Mouse (Mus musculus) CH12.LX (cell line): ENCODE measurements around the gene Sdccag8. TPM values are rescaled to one million over a fixed set of nuclear protein-coding genes. Genes with fewer than 3 reads are reported as not detected.

Experiments used
- DNase-seq: peaks from one replicate; pipeline ENCODE4 v3.0.0-alpha.2; 2013; ENCODE audit errors: extremely low read depth
- H3K27ac ChIP-seq: 2 replicates; pipeline ENCODE4 v1.5.1; 2012; ENCODE audit warnings: low read depth, mild to moderate bottlenecking, control low read depth, moderate library complexity; ENCODE audit not compliant: insufficient read depth
- H3K27me3 ChIP-seq: replicated peaks from 2 replicates; pipeline ENCODE3; 2012; ENCODE audit warnings: inconsistent platforms
- H3K36me3 ChIP-seq, 2 experiments: replicated peaks in 1 of 2; 2 replicates each; pipeline versions ENCODE3 to v1.6.1; 2012; ENCODE audit warnings: inconsistent platforms in 1 of 2, low read length in 1 of 2, mild to moderate bottlenecking in 1 of 2, mixed read lengths in 1 of 2, moderate library complexity in 1 of 2; ENCODE audit not compliant: control insufficient read depth in 1 of 2, insufficient read depth in 1 of 2
- H3K4me1 ChIP-seq, 2 experiments: 2 replicates each; pipeline ENCODE4 v1.6.1; 2012; ENCODE audit warnings: inconsistent platforms in 1 of 2, moderate library complexity in 1 of 2; ENCODE audit not compliant: insufficient read depth in 2 of 2, control insufficient read depth in 1 of 2
- H3K4me2 ChIP-seq: 2 replicates; pipeline ENCODE4 v1.6.1; 2012; ENCODE audit warnings: low read depth, mild to moderate bottlenecking, control low read depth; ENCODE audit not compliant: poor library complexity, insufficient read depth, severe bottlenecking
- H3K4me3 ChIP-seq, 3 experiments: fragments of 150-350 bp in 1 of 3; sonication (generic) in 1 of 3; replicated peaks in 1 of 3; 2 replicates each; pipeline versions ENCODE3 to v1.5.1; 2011 to 2012; ENCODE audit warnings: low read depth in 2 of 3, low read length in 2 of 3, mild to moderate bottlenecking in 2 of 3, moderate library complexity in 2 of 3, control low read depth in 1 of 3, improper control_type of control experiment in 1 of 3, inconsistent platforms in 1 of 3, mixed read lengths in 1 of 3; ENCODE audit not compliant: poor library complexity in 1 of 3
- H3K79me2 ChIP-seq: replicated peaks from 2 replicates; pipeline ENCODE4 v1.6.1; 2012; ENCODE audit warnings: mild to moderate bottlenecking, moderate library complexity; ENCODE audit not compliant: control insufficient read depth, poor library complexity, insufficient read depth, severe bottlenecking; ENCODE audit errors: extremely low read depth
- H3K9ac ChIP-seq: 2 replicates; pipeline ENCODE4 v1.6.1; 2012; ENCODE audit warnings: low read depth, mild to moderate bottlenecking, control low read depth, moderate library complexity; ENCODE audit not compliant: insufficient read depth
- H3K9me3 ChIP-seq: replicated peaks from 2 replicates; pipeline ENCODE3; 2012; ENCODE audit warnings: low read length, inconsistent platforms, mixed read lengths
- CHD1 ChIP-seq: IDR thresholded peaks from 2 replicates; pipeline ENCODE4 v1.6.1; 2012; ENCODE audit warnings: low read depth, low read length, improper control_type of control experiment, inconsistent platforms
- CHD2 ChIP-seq: IDR thresholded peaks from 2 replicates; pipeline ENCODE4 v1.6.1; 2011; ENCODE audit warnings: low read length, improper control_type of control experiment
- CTCF ChIP-seq, 2 experiments: IDR thresholded peaks in 1 of 2; conservative IDR thresholded peaks in 1 of 2; 2 replicates each; pipeline ENCODE4 v1.5.1; 2011 to 2012; ENCODE audit warnings: low read depth in 2 of 2, low read length in 2 of 2, improper control_type of control experiment in 1 of 2, inconsistent platforms in 1 of 2, mild to moderate bottlenecking in 1 of 2, moderate library complexity in 1 of 2
- E2F4 ChIP-seq: IDR thresholded peaks from 2 replicates; pipeline ENCODE4 v1.6.1; 2011; ENCODE audit warnings: low read depth, low read length, improper control_type of control experiment; ENCODE audit not compliant: insufficient replicate concordance
- GABPA ChIP-seq: IDR thresholded peaks from 2 replicates; pipeline ENCODE4 v1.6.1; 2012; ENCODE audit warnings: low read depth, low read length, improper control_type of control experiment, inconsistent platforms; ENCODE audit not compliant: insufficient replicate concordance
- HCFC1 ChIP-seq: IDR thresholded peaks from 2 replicates; pipeline ENCODE4 v1.6.1; 2012; ENCODE audit warnings: low read depth, mild to moderate bottlenecking, inconsistent platforms, low read length, improper control_type of control experiment
- MAX ChIP-seq: IDR thresholded peaks from 2 replicates; pipeline ENCODE4 v1.6.1; 2011; ENCODE audit warnings: low read length, improper control_type of control experiment
- MEF2A ChIP-seq: IDR thresholded peaks from 2 replicates; pipeline ENCODE4 v1.6.1; 2014; ENCODE audit warnings: low read depth, mild to moderate bottlenecking, inconsistent platforms, low read length, improper control_type of control experiment, borderline replicate concordance
- MYC ChIP-seq: IDR thresholded peaks from 2 replicates; pipeline ENCODE4 v1.6.1; 2011; ENCODE audit warnings: low read depth, mild to moderate bottlenecking, improper control_type of control experiment, low read length
- NELFE ChIP-seq: IDR thresholded peaks from 2 replicates; pipeline ENCODE4 v1.6.1; 2011; ENCODE audit warnings: low read depth, low read length, improper control_type of control experiment
- NRF1 ChIP-seq: IDR thresholded peaks from 2 replicates; pipeline ENCODE4 v1.6.1; 2014; ENCODE audit warnings: low read depth, mild to moderate bottlenecking, inconsistent platforms, low read length, improper control_type of control experiment, moderate library complexity
- POLR2A ChIP-seq: IDR thresholded peaks from 2 replicates; pipeline ENCODE4 v1.6.1; 2011; ENCODE audit warnings: low read depth, mild to moderate bottlenecking, improper control_type of control experiment, low read length
- POLR2AphosphoS2 ChIP-seq: IDR thresholded peaks from 2 replicates; pipeline ENCODE4 v1.6.1; 2011; ENCODE audit warnings: low read depth, low read length, improper control_type of control experiment
- RAD21 ChIP-seq: IDR thresholded peaks from 2 replicates; pipeline ENCODE4 v1.6.1; 2011; ENCODE audit warnings: low read depth, mild to moderate bottlenecking, low read length, improper control_type of control experiment, moderate library complexity
- SIN3A ChIP-seq: IDR thresholded peaks from 2 replicates; pipeline ENCODE4 v1.6.1; 2012; ENCODE audit warnings: low read length, improper control_type of control experiment, inconsistent platforms
- TBP ChIP-seq: conservative IDR thresholded peaks from 2 replicates; pipeline ENCODE4 v1.6.1; 2011; ENCODE audit warnings: low read depth, low read length, improper control_type of control experiment
- TCF12 ChIP-seq: IDR thresholded peaks from 2 replicates; pipeline ENCODE4 v1.6.1; 2014; ENCODE audit warnings: low read depth, mild to moderate bottlenecking, inconsistent platforms, low read length, improper control_type of control experiment
- USF1 ChIP-seq: IDR thresholded peaks from 2 replicates; pipeline ENCODE4 v1.6.1; 2014; ENCODE audit warnings: low read depth, mild to moderate bottlenecking, inconsistent platforms, low read length, improper control_type of control experiment
- ZKSCAN1 ChIP-seq: IDR thresholded peaks from 2 replicates; pipeline ENCODE4 v1.6.1; 2012; ENCODE audit warnings: low read depth, inconsistent platforms, low read length, improper control_type of control experiment, borderline replicate concordance
- ZNF384 ChIP-seq: IDR thresholded peaks from 2 replicates; pipeline ENCODE4 v1.6.1; 2012; ENCODE audit warnings: low read depth, low read length, improper control_type of control experiment, inconsistent platforms
- dilution Hi-C: fragments of 300-500 bp; cut with MboI; formaldehyde crosslinking; loops from 2 replicates; pipeline ENCODE4 v1.14.3; 2020; ENCODE audit warnings: low sequenced_read_pairs; ENCODE audit not compliant: extremely low pct_unique_long_range_greater_than_20kb, extremely low pct_ligation_motif_present
- in situ Hi-C: fragments of 300-500 bp; cut with MboI; formaldehyde crosslinking; loops from 3 replicates; pipeline ENCODE4 v1.14.3; 2019; ENCODE audit warnings: low sequenced_read_pairs, low pct_ligation_motif_present, low pct_unique_long_range_greater_than_20kb, mixed read lengths
- polyA plus RNA-seq: library from polyadenylated mRNA; unstranded; fragments of >175 nt; gene quantifications from 2 replicates; pipeline ENCODE4 v1.2.1, GENCODE M21; 2012; ENCODE audit warnings: low read depth; ENCODE audit not compliant: insufficient read length
- total RNA-seq, 2 experiments: library from RNA; depleted of rRNA; stranded (reverse); fragments of 300-350 nt in 1 of 2; fragments of >200 nt in 1 of 2; gene quantifications; 2 replicates each; pipeline ENCODE4 v1.2.3; 2012 to 2014

Gene Sdccag8
- total and polyA plus RNA-seq, 3 experiments = 10.7 to 18.7 (median 10.9) TPM

GRCm38 (mm10) chr1:176810161-176810560, 4.3 kb upstream of the Sdccag8 start:
- in situ Hi-C loops (no loop called here), dilution Hi-C loops (no loop called here)

GRCm38 (mm10) chr1:176811892-176812291, 2.6 kb upstream of the Sdccag8 start:
- Histone ChIP-seq H3K36me3 (peaks cover 0 to under 1% of the 10 kb centered on the region in 2 experiments), H3K27ac (no peak overlapping the region), H3K4me1 (peaks cover 5 to 32% of the 10 kb centered on the region in 2 experiments), H3K79me2 (peaks cover 30% of the 10 kb centered on the region)
- in situ Hi-C loops (no loop called here), dilution Hi-C loops (no loop called here)
- TF ChIP-seq MAX (no peak), ZNF384 (peak; percentile 69)
- TF ChIP-seq, all 38 proteins: peak for 1
- no peak for DNase-seq
- no peaks in the 10 kb centered on the region for H3K9me3 ChIP-seq
- peak overlapping the region; percentile 70; the same call in 1 of the 2 replicates for H3K9ac ChIP-seq
- H3K4me2 ChIP-seq = peak overlapping the region; percentile 97
- H3K27me3 ChIP-seq = no peaks in the 10 kb centered on the region
- H3K4me3 ChIP-seq = peak overlapping the region in 1 of 3 experiments; percentile 92

More at GRCm38 (mm10) chr1:176810161-176810560, 4.3 kb upstream of the Sdccag8 start:
- Histone ChIP-seq H3K9me3 (no peaks in the 10 kb centered on the region), H3K27ac (no peak overlapping the region), H3K4me1 (peaks cover 2 to 20% of the 10 kb centered on the region in 2 experiments; a peak in 3 of 4 replicates), H3K79me2 (peaks cover 28% of the 10 kb centered on the region), H3K4me2 (no peak overlapping the region), H3K36me3 (peaks cover 0 to 4% of the 10 kb centered on the region in 2 experiments), H3K27me3 (no peaks in the 10 kb centered on the region), H3K4me3 (no peak overlapping the region), H3K9ac (no peak overlapping the region)
- TF ChIP-seq CTCF (conservative IDR thresholded peaks at IDR 0.05 in 1 of 2, IDR thresholded peaks at IDR 0.05 in 1 of 2; ENCODE audit: low read depth in 2 of 2, low read length in 2 of 2) = no peak
- TF ChIP-seq CHD2 = no peak
- no peak for TF ChIP-seq POLR2AphosphoS2
- TF ChIP-seq USF1 = no peak
- TF ChIP-seq E2F4 = no peak
- TF ChIP-seq RAD21 = no peak
- no peak for TF ChIP-seq NELFE
- TF ChIP-seq MYC = no peak
- no peak for TF ChIP-seq SIN3A
- TF ChIP-seq POLR2A = no peak
- DNase-seq = no peak

GRCm38 (mm10) chr1:176812491-176813291, 1.8 kb upstream of the Sdccag8 start:
- Histone ChIP-seq H3K9me3 (no peaks in the 10 kb centered on the region), H3K4me1 (peaks cover 6 to 38% of the 10 kb centered on the region in 2 experiments), H3K4me2 (peak overlapping the region; percentile 97), H3K27me3 (no peaks in the 10 kb centered on the region), H3K36me3 (no peaks in the 10 kb centered on the region), H3K4me3 (peak overlapping the region; percentile 84 to 92 (median 91)), H3K9ac (peak overlapping the region; percentile 70), H3K79me2 (peaks cover 34% of the 10 kb centered on the region), H3K27ac (peak overlapping the region; percentile 78)
- TF ChIP-seq CHD1 = 0 out of 2 replicates have a peak, but pooled peaks have one; percentile 53
- no peak for TF ChIP-seq NELFE
- 0 out of 2 replicates have a peak, but pooled peaks have one; percentile 27 for TF ChIP-seq TBP
- no peak for TF ChIP-seq HCFC1
- TF ChIP-seq GABPA = no peak
- no peak for TF ChIP-seq TCF12
- TF ChIP-seq NRF1 = no peak
- TF ChIP-seq MEF2A = no peak
- TF ChIP-seq POLR2AphosphoS2 = no peak
- no peak for TF ChIP-seq ZKSCAN1
- in situ Hi-C loops = no loop called here
- DNase-seq = no peak
- dilution Hi-C loops = no loop called here
